Mouse (Mus musculus) liver, embryonic 14.5 days (tissue): ENCODE measurements at regions not wholly inside any gene's neighbourhood (a gene's known extent, or its start where the extent isn't known, plus 50 kb on each side); places are given as distances from the start of the nearest gene placed in this dataset.

Experiments
- CTCF ChIP-seq: IDR thresholded peaks from 2 replicates; pipeline ENCODE4 v1.5.1; 2016; ENCODE audit warnings: antibody characterized with exemption, low read depth, control low read depth
- EP300 ChIP-seq: IDR thresholded peaks from 2 replicates; pipeline ENCODE4 v1.6.1; 2016; ENCODE audit warnings: antibody characterized with exemption, low read depth

DNA sequence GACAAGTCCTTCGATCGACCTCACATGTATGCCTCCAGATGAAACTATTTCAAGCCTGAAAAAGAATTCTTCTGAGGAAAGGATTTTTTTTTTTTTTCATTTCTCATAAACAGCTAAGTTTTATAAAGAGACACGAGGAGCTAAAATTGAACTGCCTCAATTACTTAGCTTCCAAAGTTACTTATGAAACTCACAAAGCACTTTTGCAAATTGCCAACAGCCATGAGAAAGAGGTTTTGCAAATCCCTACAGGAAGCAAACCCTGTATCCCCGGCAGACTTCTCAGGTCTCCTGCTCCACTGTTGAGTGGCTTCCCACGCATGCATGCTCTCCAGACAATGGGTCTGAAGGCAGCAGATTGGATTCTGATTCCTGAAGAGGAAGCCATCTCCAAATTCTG, 190.2 kb downstream of the Drd1 start:
- TF ChIP-seq CTCF (no peak), EP300 (no peak)
